Mouse (Mus musculus): ENCODE measurements around the gene Camta2. TPM values are rescaled to one million over a fixed set of nuclear protein-coding genes. Genes with fewer than 3 reads are reported as not detected.

Gene Camta2
- polyA plus RNA-seq, 1 experiment, result 25.2 TPM

GRCm38 (mm10) chr11:70711026-70711425 lies 23.1 kb upstream of the Camta2 start:
- no peak for TF ChIP-seq POLR2A (IDR thresholded peaks at IDR 0.05; ENCODE audit: borderline replicate concordance, extremely low read depth, insufficient read depth, insufficient read length, poor library complexity, severe bottlenecking)
- no peak for TF ChIP-seq CTCF (IDR thresholded peaks at IDR 0.05; ENCODE audit: borderline replicate concordance, extremely low read depth, insufficient read depth, insufficient read length)
- DNase-seq (ENCODE audit: low read depth), result no peak

- DNase-seq (ENCODE audit: low read depth), result no peak
- TF ChIP-seq CTCF (IDR thresholded peaks at IDR 0.05; ENCODE audit: borderline replicate concordance, extremely low read depth, insufficient read depth, insufficient read length) (no peak), POLR2A (IDR thresholded peaks at IDR 0.05; ENCODE audit: borderline replicate concordance, extremely low read depth, insufficient read depth, insufficient read length, poor library complexity, severe bottlenecking) (no peak)
Observed at GRCm38 (mm10) chr11:70706127-70706526, 18.2 kb upstream of the Camta2 start.

- no peak for TF ChIP-seq POLR2A (IDR thresholded peaks at IDR 0.05; ENCODE audit: borderline replicate concordance, extremely low read depth, insufficient read depth, insufficient read length, poor library complexity, severe bottlenecking)
- TF ChIP-seq CTCF (IDR thresholded peaks at IDR 0.05; ENCODE audit: borderline replicate concordance, extremely low read depth, insufficient read depth, insufficient read length), result no peak
- DNase-seq (ENCODE audit: low read depth), result no peak
Observed at GRCm38 (mm10) chr11:70702781-70703180, 14.9 kb upstream of the Camta2 start.

GRCm38 (mm10) chr11:70701984-70702733 lies 14.3 kb upstream of the Camta2 start:
- TF ChIP-seq CTCF (IDR thresholded peaks at IDR 0.05; ENCODE audit: borderline replicate concordance, extremely low read depth, insufficient read depth, insufficient read length) (no peak), POLR2A (IDR thresholded peaks at IDR 0.05; ENCODE audit: borderline replicate concordance, extremely low read depth, insufficient read depth, insufficient read length, poor library complexity, severe bottlenecking) (no peak)
- DNase-seq (ENCODE audit: low read depth), result no peak

DNA sequence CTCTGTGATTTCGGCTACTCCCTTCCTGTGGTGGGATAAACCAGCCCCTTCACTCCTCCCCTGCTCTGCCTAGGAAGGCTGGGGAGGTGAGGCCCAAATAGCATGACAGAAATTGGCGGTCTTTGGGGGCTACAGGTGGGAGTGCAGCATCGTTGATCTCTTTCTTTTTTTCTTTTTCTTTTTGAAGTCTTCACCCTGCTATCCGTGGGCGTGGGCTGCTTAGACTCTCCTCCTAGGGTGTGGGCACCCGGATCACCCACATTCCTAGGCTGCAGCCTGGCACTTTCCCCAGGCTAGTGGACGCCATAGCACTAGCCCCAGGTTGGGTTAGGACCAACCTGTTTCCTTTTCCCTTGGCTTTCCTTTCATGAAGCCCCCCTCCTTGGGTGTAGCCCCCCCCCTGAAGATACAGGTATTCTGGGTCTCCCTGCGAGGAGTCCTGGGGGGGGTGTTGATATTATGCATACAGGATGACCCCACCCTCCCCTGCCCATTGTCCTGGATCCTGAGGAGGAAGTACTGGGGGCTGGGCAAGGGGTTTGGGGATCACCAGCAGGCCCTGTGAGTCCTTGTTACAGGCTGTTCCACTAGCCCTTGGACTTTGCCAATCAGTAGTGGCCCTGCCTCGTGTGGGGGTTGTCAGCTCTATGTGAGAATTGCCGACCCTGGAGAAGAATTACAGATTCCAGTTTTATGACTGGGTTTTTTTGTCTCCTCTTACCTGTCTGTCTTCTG lies 13.5 kb upstream of the Camta2 start:
- no peak for TF ChIP-seq CTCF (IDR thresholded peaks at IDR 0.05; ENCODE audit: borderline replicate concordance, extremely low read depth, insufficient read depth, insufficient read length)
- no peak for TF ChIP-seq POLR2A (IDR thresholded peaks at IDR 0.05; ENCODE audit: borderline replicate concordance, extremely low read depth, insufficient read depth, insufficient read length, poor library complexity, severe bottlenecking)
- DNase-seq (ENCODE audit: low read depth), result no peak

- TF ChIP-seq CTCF (IDR thresholded peaks at IDR 0.05; ENCODE audit: borderline replicate concordance, extremely low read depth, insufficient read depth, insufficient read length) (no peak), POLR2A (IDR thresholded peaks at IDR 0.05; ENCODE audit: borderline replicate concordance, extremely low read depth, insufficient read depth, insufficient read length, poor library complexity, severe bottlenecking) (no peak)
- peak; percentile 37 for DNase-seq (ENCODE audit: low read depth)
Observed at GRCm38 (mm10) chr11:70700613-70701012, 12.7 kb upstream of the Camta2 start.

GRCm38 (mm10) chr11:70699722-70700556 lies 12.0 kb upstream of the Camta2 start, which contains the start of the genes Inca1 and Kif1c:
Inca1 (minus strand) TSS chr11:70700155.
Kif1c (plus strand) TSS chr11:70700548.
- TF ChIP-seq CTCF (IDR thresholded peaks at IDR 0.05; ENCODE audit: borderline replicate concordance, extremely low read depth, insufficient read depth, insufficient read length) (no peak), POLR2A (IDR thresholded peaks at IDR 0.05; ENCODE audit: borderline replicate concordance, extremely low read depth, insufficient read depth, insufficient read length, poor library complexity, severe bottlenecking) (peak; percentile 73; the same call in 1 of the 2 replicates)
- peak; percentile 98 for DNase-seq (ENCODE audit: low read depth)

- DNase-seq (ENCODE audit: low read depth), result no peak
- no peak for TF ChIP-seq CTCF (IDR thresholded peaks at IDR 0.05; ENCODE audit: borderline replicate concordance, extremely low read depth, insufficient read depth, insufficient read length)
- TF ChIP-seq POLR2A (IDR thresholded peaks at IDR 0.05; ENCODE audit: borderline replicate concordance, extremely low read depth, insufficient read depth, insufficient read length, poor library complexity, severe bottlenecking), result no peak
Observed at GRCm38 (mm10) chr11:70699051-70699450, 11.1 kb upstream of the Camta2 start.

DNA sequence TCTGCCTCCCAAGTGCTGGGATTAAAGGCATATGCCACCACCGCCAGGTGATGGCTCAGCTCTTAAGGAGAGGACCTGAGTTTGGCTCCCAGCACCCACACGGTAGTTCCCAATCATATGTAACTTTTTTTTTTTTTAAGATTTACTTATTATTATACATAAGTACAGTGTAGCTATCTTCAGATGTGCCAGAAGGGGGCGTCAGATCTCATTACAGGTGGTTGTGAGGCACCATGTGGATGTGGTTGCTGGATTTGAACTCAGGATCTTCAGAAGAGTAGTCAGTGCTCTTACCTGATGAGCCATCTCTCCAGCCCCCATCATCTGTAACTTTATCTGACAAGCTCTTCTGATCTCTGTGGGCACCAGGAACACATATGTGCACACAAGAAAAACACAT lies 9.5 kb upstream of the Camta2 start:
- no peak for DNase-seq (ENCODE audit: low read depth)
- no peak for TF ChIP-seq POLR2A (IDR thresholded peaks at IDR 0.05; ENCODE audit: borderline replicate concordance, extremely low read depth, insufficient read depth, insufficient read length, poor library complexity, severe bottlenecking)
- no peak for TF ChIP-seq CTCF (IDR thresholded peaks at IDR 0.05; ENCODE audit: borderline replicate concordance, extremely low read depth, insufficient read depth, insufficient read length)

GRCm38 (mm10) chr11:70693504-70693903 lies 5.6 kb upstream of the Camta2 start:
- no peak for DNase-seq (ENCODE audit: low read depth)
- TF ChIP-seq POLR2A (IDR thresholded peaks at IDR 0.05; ENCODE audit: borderline replicate concordance, extremely low read depth, insufficient read depth, insufficient read length, poor library complexity, severe bottlenecking), result no peak
- no peak for TF ChIP-seq CTCF (IDR thresholded peaks at IDR 0.05; ENCODE audit: borderline replicate concordance, extremely low read depth, insufficient read depth, insufficient read length)

GRCm38 (mm10) chr11:70689578-70689977 lies 1.7 kb upstream of the Camta2 start:
- TF ChIP-seq CTCF (IDR thresholded peaks at IDR 0.05; ENCODE audit: borderline replicate concordance, extremely low read depth, insufficient read depth, insufficient read length), result no peak
- TF ChIP-seq POLR2A (IDR thresholded peaks at IDR 0.05; ENCODE audit: borderline replicate concordance, extremely low read depth, insufficient read depth, insufficient read length, poor library complexity, severe bottlenecking), result no peak
- peak; percentile 16 for DNase-seq (ENCODE audit: low read depth)
